Mouse (Mus musculus): ENCODE data around the gene Yeats2. TPM values are rescaled to one million over a fixed set of nuclear protein-coding genes. Genes with fewer than 3 reads are reported as not detected.

Yeats2 gene
- total and polyA plus RNA-seq, 3 experiments: 7.2 to 8.7 (median 7.7) TPM

DNA sequence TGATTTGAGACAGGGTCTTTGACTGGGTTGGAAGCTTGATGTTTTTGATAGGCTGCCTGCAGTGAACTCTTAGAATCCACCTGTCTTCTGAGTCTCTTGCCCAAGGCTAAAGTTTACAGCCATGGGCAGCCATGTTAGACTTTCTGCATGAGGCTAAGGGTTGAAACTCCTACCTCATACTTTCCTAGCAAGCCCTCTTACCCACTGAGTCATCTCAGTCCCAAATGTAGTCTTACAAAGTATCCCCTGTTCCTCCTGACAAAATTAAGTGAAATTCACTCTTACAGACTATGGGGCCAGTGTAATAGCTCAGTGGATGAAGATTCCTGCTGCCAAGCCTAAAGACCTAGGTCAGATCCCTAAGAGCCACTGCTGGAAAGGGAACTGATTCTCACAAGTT, 106.2 kb downstream of the Yeats2 start:
- no peaks in the 10 kb centered on the region for H3K4me1 ChIP-seq (ENCODE audit: control insufficient read depth, insufficient read depth, low read length)
- no peak for TF ChIP-seq POLR2A (IDR thresholded peaks at IDR 0.05; ENCODE audit: insufficient read depth, low read depth, low read length)
- no peak for TF ChIP-seq EP300 (IDR thresholded peaks at IDR 0.05; ENCODE audit: insufficient read depth, low read depth, low read length)
- TF ChIP-seq CTCF (IDR thresholded peaks at IDR 0.05): no peak
- no peak overlapping the region for H3K4me3 ChIP-seq
- intact Hi-C loops (cut with DNase I): no loop called here
- no peak for DNase-seq
- H3K27ac ChIP-seq: no peak overlapping the region
- H3K9ac ChIP-seq (ENCODE audit: low read depth, low read length): no peak overlapping the region
- no peaks in the 10 kb centered on the region for H3K27me3 ChIP-seq (ENCODE audit: control insufficient read depth, insufficient read depth, low read length)
- no peaks in the 10 kb centered on the region for H3K79me2 ChIP-seq (replicated peaks; ENCODE audit: control insufficient read depth, insufficient read depth, low read length)
- no peaks in the 10 kb centered on the region for H3K36me3 ChIP-seq (ENCODE audit: control insufficient read depth, insufficient read depth, low read length)

DNA sequence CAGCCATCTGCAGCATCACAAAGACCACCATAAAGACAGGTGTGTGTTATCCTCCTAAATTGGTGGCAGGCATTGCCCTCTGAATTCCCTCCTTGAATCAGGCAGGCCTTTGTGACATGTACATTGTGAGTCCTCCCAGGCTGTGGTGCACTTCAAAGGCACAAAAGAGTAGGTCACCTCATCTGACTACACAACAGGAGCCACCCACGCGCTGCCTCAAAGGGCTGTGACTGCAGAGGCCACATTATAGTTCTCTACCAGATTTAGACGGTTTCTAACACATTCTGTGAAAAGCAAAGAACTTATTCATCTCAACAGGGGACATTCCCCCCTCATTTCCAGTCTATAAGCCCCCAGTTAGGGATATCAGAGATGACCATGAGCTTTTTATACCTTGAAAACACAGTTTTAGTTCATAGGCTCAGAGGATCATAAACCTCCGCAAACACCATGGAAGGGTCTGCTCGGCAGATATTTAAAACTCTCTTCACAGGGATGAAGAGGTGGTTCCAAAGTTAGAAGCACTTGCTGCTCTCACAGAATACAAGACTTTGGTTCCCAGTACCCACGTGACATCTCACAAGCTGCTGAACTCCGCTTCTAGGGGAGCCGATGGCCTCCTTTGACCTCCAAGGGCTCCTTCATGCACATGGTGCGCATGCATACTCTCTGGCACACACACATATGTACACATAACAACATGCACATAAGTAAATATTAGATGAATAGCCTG, 107.7 kb downstream of the Yeats2 start:
- TF ChIP-seq CTCF (IDR thresholded peaks at IDR 0.05): no peak
- no peak for TF ChIP-seq POLR2A (IDR thresholded peaks at IDR 0.05; ENCODE audit: insufficient read depth, low read depth, low read length)
- no peak for TF ChIP-seq EP300 (IDR thresholded peaks at IDR 0.05; ENCODE audit: insufficient read depth, low read depth, low read length)
- no peaks in the 10 kb centered on the region for H3K36me3 ChIP-seq (ENCODE audit: control insufficient read depth, insufficient read depth, low read length)
- no peak overlapping the region for H3K4me3 ChIP-seq
- whole genome bisulfite sequencing: 84% methylated on average over 9 of the region's 9 CpGs
- H3K79me2 ChIP-seq (replicated peaks; ENCODE audit: control insufficient read depth, insufficient read depth, low read length): no peaks in the 10 kb centered on the region
- no peak overlapping the region for H3K9ac ChIP-seq (ENCODE audit: low read depth, low read length)
- no peaks in the 10 kb centered on the region for H3K27me3 ChIP-seq (ENCODE audit: control insufficient read depth, insufficient read depth, low read length)
- DNase-seq: no peak
- H3K4me1 ChIP-seq (ENCODE audit: control insufficient read depth, insufficient read depth, low read length): no peaks in the 10 kb centered on the region
- no peak overlapping the region for H3K27ac ChIP-seq
- intact Hi-C loops (cut with DNase I): no loop called here

DNA sequence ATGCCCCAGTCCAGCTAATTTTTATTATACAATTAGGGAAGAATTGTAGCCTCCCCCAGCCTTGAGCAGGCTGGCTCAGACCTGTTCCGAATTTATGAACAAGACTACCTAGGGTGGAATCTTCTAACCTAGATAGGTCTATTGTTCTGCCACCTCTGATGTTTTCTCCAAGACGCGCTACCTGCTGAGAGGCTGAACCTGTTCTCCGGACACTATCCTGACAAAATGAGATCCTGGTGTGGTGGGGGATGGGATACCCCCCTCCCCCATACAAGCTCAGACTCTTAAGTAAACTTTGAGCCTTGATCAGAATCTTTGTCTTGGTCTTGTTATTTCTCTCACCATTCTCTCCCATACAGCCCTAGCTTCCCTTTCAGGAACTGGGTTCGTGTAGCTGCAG, 117.1 kb downstream of the Yeats2 start:
- 85% methylated on average over 5 of the region's 5 CpGs for WGBS
- Histone ChIP-seq H3K27ac (no peak overlapping the region), H3K79me2 (replicated peaks; ENCODE audit: control insufficient read depth, insufficient read depth, low read length) (no peaks in the 10 kb centered on the region), H3K27me3 (ENCODE audit: control insufficient read depth, insufficient read depth, low read length) (no peaks in the 10 kb centered on the region), H3K36me3 (ENCODE audit: control insufficient read depth, insufficient read depth, low read length) (no peaks in the 10 kb centered on the region), H3K4me1 (ENCODE audit: control insufficient read depth, insufficient read depth, low read length) (no peaks in the 10 kb centered on the region), H3K9ac (ENCODE audit: low read depth, low read length) (no peak overlapping the region), H3K4me3 (no peak overlapping the region)
- no peak for TF ChIP-seq POLR2A (IDR thresholded peaks at IDR 0.05; ENCODE audit: insufficient read depth, low read depth, low read length)
- TF ChIP-seq EP300 (IDR thresholded peaks at IDR 0.05; ENCODE audit: insufficient read depth, low read depth, low read length): no peak
- TF ChIP-seq CTCF (IDR thresholded peaks at IDR 0.05): no peak
- DNase-seq: no peak
- intact Hi-C loops (cut with DNase I): no loop called here

DNA sequence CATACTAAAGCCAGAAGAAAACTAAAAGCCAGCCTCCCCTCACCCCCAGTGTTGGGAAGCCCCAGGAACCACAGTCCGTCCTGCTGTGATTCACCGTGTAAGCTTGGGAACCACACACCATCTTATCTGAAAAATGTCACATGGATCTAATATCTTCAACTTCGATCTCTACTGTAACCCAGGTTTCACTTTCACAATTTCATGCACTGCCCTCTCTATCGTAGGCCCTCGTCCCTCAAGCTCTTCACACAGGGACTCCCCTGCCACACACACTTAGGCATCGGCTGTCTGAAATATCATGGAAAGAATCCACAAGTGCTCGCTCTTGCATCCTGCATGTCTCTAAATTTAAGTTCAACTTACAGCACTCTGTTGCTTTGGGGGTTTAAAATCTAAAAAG, 124.2 kb downstream of the Yeats2 start:
- no peak overlapping the region for H3K27ac ChIP-seq
- no peaks in the 10 kb centered on the region for H3K4me1 ChIP-seq (ENCODE audit: control insufficient read depth, insufficient read depth, low read length)
- TF ChIP-seq CTCF (IDR thresholded peaks at IDR 0.05) (no peak), POLR2A (IDR thresholded peaks at IDR 0.05; ENCODE audit: insufficient read depth, low read depth, low read length) (no peak), EP300 (IDR thresholded peaks at IDR 0.05; ENCODE audit: insufficient read depth, low read depth, low read length) (no peak)
- no peak overlapping the region for H3K9ac ChIP-seq (ENCODE audit: low read depth, low read length)
- no peak for DNase-seq
- H3K36me3 ChIP-seq (ENCODE audit: control insufficient read depth, insufficient read depth, low read length): no peaks in the 10 kb centered on the region
- no peak overlapping the region for H3K4me3 ChIP-seq
- no peaks in the 10 kb centered on the region for H3K27me3 ChIP-seq (ENCODE audit: control insufficient read depth, insufficient read depth, low read length)
- intact Hi-C loops (cut with DNase I): no loop called here
- H3K79me2 ChIP-seq (replicated peaks; ENCODE audit: control insufficient read depth, insufficient read depth, low read length): no peaks in the 10 kb centered on the region
- 58% methylated on average over 7 of the region's 7 CpGs for WGBS

DNA sequence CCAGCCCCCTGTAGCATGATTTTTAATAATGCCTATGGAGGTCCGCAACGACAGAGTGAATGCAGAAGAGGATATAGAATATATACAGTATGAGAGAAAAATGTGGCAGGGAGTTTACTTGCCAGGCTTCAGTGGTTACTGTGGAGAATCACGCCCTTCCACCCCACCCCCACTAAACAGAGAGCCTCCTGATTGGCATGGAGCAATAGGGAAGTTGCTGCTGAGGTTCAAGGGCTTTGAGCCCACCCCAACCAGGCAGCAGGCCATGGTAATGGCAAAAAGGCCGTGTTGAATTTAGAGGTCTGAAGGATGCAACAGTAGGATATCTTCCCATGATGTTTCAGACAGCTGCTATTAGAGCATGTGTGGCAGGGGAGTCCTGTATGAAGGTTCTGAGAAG, 130.5 kb downstream of the Yeats2 start:
- Histone ChIP-seq H3K79me2 (replicated peaks; ENCODE audit: control insufficient read depth, insufficient read depth, low read length) (no peaks in the 10 kb centered on the region), H3K9ac (ENCODE audit: low read depth, low read length) (no peak overlapping the region), H3K36me3 (ENCODE audit: control insufficient read depth, insufficient read depth, low read length) (no peaks in the 10 kb centered on the region), H3K27ac (no peak overlapping the region), H3K4me1 (ENCODE audit: control insufficient read depth, insufficient read depth, low read length) (no peaks in the 10 kb centered on the region), H3K27me3 (ENCODE audit: control insufficient read depth, insufficient read depth, low read length) (no peaks in the 10 kb centered on the region), H3K4me3 (no peak overlapping the region)
- no peak for TF ChIP-seq CTCF (IDR thresholded peaks at IDR 0.05)
- TF ChIP-seq POLR2A (IDR thresholded peaks at IDR 0.05; ENCODE audit: insufficient read depth, low read depth, low read length): no peak
- TF ChIP-seq EP300 (IDR thresholded peaks at IDR 0.05; ENCODE audit: insufficient read depth, low read depth, low read length): no peak
- DNase-seq: no peak
- WGBS: 89% methylated on average over 4 of the region's 4 CpGs
- intact Hi-C loops (cut with DNase I): no loop called here

DNA sequence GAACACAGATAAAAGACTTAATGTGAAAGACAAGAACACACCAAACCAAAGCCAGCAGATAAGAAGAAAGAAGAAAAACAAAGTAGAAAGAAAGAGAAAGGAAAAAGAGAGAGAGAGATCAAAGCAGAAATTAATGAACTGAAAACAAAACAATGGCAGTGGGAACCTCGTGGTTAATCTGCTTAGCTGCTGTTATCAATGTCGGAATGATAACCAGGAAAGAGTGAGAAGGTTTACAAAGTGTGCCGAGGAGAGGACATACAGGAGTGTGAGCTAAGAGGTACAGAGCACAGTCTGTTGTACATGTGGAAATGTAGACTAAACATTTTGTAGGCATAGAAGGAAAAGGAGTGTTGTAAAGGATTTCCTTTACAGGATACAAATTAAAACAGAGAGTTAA, 132.1 kb downstream of the Yeats2 start:
- Histone ChIP-seq H3K36me3 (ENCODE audit: control insufficient read depth, insufficient read depth, low read length) (no peaks in the 10 kb centered on the region), H3K79me2 (replicated peaks; ENCODE audit: control insufficient read depth, insufficient read depth, low read length) (no peaks in the 10 kb centered on the region), H3K27me3 (ENCODE audit: control insufficient read depth, insufficient read depth, low read length) (no peaks in the 10 kb centered on the region), H3K4me3 (no peak overlapping the region), H3K9ac (ENCODE audit: low read depth, low read length) (no peak overlapping the region), H3K27ac (no peak overlapping the region), H3K4me1 (ENCODE audit: control insufficient read depth, insufficient read depth, low read length) (no peaks in the 10 kb centered on the region)
- DNase-seq: no peak
- intact Hi-C loops (cut with DNase I): no loop called here
- WGBS: 7% methylated on average over 3 of the region's 3 CpGs
- TF ChIP-seq CTCF (IDR thresholded peaks at IDR 0.05) (no peak), POLR2A (IDR thresholded peaks at IDR 0.05; ENCODE audit: insufficient read depth, low read depth, low read length) (no peak), EP300 (IDR thresholded peaks at IDR 0.05; ENCODE audit: insufficient read depth, low read depth, low read length) (no peak)

Measured in heart, adult 2 months (tissue).